Mouse (Mus musculus) heart, postnatal 10 days (tissue): ENCODE results near the gene Ddc. TPM values are rescaled to one million over a fixed set of nuclear protein-coding genes. Genes with fewer than 3 reads are reported as not detected.

Experiments
- DNase-seq, 2 experiments: peaks; one replicate each; pipeline ENCODE4 v3.0.0; 2021
- intact Hi-C: fragments of 180-260 bp; cut with DNase I; formaldehyde crosslinking; loops from one replicate; pipeline ENCODE4 v1.15.1; 2025
- total RNA-seq, 2 experiments: library from RNA; stranded (reverse); gene quantifications; 2 replicates each; pipeline ENCODE4 v1.2.3; 2021

The Ddc gene
- total RNA-seq, 2 experiments from 2014 or later = 11.0 to 11.9 TPM

DNA sequence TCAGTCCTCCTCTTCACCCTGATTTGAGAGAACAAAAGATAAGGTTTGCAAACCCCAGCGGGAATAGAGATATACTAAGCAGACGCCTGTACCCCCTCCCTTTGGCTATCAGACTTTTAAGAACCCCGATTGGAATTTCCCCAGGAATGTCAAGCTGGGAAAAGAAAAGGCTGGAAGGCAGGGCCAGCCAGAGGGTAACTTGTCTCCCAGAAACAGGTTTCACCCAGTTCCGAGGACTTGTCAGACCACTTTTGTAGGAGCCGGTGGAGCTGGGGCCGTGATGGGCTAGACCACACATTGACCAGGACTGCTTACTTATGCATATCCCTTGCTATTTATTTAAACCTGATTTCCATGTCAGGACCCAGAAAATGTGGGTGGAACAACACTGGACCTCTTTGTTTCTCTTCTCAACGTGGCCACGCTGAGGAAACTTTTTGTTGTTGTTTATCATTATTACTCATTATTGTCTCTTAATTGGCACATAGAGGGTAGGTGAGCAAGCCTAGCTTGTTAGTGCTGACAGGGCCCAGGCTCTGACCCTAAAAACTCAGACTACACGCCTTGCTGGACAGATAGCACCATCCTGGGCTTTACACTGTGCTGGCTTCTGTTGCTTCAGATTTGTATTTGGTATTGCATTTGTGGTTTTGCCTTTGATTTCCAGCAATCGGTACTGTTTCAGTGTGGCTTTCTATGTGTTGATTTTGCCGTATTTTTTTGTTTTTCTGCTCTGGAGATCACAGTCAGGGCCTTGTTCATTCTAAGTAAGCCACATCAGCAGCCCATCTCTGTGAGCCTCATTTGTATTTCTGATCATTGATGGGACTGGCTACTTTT, 68.6 kb downstream of the Ddc start:
- peak in 1 of 2 experiments; percentile 31 for DNase-seq
- intact Hi-C loops = no loop called here

DNA sequence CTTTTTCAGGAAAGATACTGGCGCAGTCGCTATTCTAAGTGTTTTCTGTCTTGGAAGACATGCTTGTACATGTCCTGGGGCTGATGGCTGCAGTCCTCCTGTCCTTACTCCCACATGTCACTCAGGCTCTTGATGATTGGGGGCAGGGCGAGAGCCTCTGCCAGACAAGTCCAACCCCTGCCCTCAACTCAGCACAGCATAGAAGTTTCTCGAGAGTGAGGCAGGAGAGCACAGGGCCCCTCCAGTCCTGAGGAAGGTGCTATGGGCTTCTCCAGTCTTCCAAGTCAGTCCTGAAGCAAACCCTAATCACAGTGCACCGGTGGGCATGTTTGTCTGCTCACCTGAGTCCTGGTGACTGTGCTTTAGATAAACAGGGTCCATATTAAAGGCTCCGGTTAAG, 69.2 kb downstream of the Ddc start:
- intact Hi-C loops = no loop called here
- DNase-seq = no peak

DNA sequence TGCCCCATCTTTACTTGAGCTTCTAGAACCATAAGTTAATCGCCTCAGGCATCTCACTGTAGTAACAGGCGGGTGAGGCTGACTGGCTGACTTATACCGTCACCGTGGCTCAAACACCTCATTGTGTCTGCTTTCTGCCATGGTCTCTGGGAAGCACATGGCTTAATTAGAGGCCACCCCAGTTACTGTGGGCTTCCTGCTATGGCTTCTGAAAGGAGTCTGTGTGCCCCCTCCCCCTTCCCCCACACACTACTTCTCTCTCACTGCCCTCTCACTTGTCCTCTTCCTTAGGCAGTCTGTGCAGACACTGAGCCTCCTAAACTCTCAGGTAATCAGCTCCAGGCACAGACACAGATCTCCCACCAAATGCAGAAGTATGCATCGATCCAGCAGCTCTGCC, 69.7 kb downstream of the Ddc start:
- intact Hi-C loops = no loop called here
- DNase-seq = no peak

DNA sequence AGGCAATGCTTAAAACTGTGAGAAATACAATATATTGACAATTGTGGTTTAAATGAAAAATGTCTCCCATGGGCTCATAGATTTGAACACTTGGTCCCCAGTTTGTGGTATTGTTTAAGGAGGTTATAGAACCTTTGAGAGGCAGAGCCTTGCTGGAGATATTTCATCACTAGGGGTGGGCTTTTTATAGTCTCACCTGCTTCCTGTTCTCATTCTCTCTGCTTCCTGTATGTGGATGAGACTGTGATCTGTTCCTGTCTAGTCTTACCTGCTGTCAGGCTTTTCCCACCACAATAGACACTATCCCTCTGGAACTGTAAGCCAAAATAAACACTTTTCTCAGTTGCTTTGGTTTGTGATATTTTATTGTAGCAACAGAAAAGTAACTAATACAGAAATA, 71.5 kb downstream of the Ddc start:
- intact Hi-C loops = no loop called here
- DNase-seq = no peak

DNA sequence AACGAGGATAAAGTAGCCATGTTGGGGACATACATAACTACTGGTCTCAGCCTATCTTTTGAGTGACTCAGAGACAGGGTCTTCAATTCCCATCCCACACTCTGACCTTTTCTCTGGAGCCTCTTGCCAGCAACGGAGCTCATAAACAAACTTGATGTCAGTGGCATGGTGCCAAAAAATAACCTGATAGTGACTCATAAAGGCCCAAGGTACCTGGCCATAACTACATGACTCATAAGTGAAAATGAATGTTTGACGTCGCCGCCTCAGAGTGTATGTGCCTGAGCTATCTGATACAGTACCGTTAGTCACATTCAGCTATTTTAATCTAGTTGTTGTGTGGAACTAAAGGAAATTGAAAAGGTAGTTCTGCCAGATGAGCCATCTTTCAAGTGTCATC, 72.3 kb downstream of the Ddc start:
- intact Hi-C loops = loop anchor here (2.0 kb wide), 1 partner anchor 17 kb away; no protein-coding TSS in a partner anchor

DNA sequence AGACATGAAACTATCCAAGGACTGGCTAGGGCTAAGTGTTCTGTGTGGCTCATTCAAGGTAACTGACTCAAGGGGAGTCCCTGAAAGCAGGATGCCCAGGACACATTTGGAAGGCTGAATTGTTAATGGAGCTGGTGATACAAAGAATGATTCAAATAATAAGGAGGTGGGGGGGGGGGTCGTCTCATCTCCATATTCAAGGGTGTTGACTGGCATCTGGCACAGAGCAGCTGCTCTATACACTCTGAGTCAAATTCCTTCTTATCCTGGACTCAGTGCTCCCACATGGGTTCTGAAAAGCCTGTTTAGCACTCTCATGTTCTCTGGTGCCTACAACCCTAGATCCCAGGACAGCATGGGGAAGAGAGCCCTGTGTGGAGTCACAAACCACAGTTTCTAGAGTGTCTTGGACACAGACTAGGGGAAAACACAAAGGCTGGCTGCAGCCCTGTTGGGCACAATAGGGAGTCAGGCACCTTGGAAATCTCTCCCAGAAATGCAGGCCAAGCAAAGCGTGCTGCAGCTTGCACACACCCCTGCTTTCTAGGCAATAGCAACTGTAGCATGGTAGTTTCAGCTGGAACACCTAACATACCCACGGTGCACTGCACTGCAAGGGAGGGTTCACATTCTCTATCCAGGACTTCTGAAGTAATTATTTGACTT, 72.8 kb downstream of the Ddc start:
- intact Hi-C loops = loop anchor here (2.0 to 5.0 kb wide), 2 partner anchors 18 to 707 kb away; no protein-coding TSS in a partner anchor
- DNase-seq = no peak

More for the DNA sequence above, 72.3 kb downstream of the Ddc start:
- no peak for DNase-seq

DNA sequence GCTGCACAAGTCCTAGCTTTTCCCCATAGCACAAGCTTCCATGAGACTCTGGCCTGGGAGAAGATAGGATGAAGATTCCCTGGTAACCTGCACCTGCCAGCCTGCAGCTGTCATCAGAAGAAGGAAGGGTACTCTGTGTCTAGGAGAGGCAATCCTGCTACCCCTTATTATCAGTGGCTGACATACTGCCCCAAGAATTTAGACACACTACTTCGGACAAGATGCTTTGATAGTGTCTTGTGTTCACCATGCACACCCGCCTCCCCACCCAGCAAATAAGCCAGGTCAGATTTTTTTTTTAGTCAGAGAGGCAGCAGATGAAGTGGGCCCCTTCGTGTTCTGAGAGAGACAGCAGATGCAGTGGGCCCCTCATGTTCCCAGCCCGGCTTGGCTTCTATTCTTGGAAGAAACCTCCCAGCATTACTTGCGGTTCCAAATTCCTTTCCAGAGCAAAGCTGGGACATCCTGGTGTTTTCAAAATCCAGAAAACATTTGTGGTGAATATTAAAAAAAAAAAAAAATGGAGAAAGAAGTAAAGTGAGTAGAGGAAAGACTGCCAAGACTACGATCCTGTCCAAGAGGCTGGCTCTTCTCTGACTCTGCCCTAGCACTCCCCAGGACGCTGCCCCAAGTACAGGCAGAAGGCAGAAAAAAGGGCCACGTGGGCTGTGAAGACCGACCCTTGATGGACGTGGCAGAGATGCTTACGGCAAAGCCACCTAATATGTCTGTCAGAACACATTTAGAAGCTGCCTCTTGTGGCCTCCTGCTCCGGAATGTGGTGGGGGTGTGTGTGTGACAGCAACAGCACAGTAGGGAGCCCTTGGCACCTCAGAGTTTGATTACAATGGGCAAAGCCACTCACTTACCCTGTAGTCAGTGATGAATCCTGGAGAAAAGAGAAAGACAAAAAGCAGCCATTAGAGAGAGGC, 73.7 kb downstream of the Ddc start:
- intact Hi-C loops = loop anchor here (2.0 to 5.0 kb wide), 2 partner anchors 19 to 708 kb away; no protein-coding TSS in a partner anchor
- peak in 1 of 2 experiments; percentile 48 for DNase-seq

DNA sequence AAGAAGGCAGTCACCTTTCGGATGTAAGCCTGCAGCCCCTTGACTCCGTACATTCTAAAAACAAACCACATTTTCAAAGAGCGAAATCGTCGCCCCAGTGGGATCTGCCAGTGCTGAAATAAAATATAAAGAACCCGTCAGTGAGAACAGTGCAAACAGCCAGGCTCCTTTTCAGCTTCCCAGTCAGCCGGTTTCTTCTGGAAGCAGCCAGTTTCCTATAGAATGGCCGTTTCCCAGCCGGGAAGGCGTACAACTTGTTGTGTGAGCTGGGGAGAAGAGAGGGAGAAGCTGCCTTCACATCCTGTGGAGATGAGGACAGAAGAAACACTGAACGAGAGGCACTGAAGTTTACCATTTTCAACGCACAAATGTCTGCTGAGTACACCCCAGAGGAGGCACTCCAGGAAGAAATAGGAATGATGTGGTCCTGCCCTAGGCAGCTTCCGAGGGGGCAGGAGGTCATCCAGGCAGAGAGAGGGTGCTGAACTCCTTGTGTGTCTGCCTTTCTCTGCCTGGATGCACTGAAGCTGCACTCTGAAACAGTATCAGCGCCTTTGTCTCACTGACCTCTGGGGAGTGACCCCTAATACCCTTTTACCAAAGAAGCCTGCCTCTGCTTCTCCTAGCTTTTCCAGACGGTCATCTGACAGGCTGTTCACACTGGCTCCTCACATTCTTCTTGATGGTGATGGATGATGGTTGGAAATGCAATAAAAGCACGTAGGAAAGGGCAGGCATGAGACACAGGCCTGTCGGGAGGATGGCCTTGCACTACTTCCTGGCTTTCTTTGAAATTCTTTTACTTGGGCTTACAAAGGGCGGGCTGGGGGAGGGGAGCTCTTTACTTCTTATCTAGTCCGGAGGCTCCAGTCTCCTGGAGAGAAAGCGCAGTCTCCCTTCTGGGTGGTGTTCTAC, 75.5 kb downstream of the Ddc start:
- peak in 1 of 2 experiments; percentile 45 for DNase-seq
- intact Hi-C loops = loop anchor here (5.0 kb wide), 1 partner anchor 710 kb away; no protein-coding TSS in a partner anchor

DNA sequence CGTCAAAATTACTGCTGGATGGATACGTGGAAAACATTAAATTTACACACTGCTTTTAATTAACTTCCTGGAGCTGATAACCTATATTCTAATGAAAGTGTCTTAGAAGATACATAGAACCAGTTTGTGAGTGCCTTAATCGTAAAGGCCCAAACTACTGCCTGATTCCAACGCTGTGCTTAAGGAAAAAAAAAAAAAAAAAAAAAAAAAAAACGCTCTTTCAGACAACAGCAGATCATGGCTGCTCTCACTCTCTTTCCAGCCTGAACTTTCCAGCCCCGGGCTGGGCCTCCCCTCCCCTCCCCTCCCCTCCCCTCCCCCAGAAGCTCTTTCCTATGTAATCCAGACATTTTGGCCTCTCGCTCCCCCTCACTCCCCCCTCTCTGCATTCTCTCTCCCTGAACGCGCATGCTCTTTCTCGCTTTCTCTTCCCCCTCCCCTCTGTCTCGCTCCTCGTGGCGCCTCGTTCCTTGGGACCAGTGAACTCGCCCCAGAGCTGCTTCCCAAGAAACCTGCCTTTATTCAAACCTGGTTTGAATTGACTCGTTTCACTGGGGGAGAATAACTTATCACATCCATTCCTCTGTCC, 76.5 kb downstream of the Ddc start:
- intact Hi-C loops = loop anchor here (1.0 to 5.0 kb wide), 4 partner anchors 216 to 711 kb away; no protein-coding TSS in a partner anchor
- peak in 1 of 2 experiments; percentile 50 for DNase-seq

DNA sequence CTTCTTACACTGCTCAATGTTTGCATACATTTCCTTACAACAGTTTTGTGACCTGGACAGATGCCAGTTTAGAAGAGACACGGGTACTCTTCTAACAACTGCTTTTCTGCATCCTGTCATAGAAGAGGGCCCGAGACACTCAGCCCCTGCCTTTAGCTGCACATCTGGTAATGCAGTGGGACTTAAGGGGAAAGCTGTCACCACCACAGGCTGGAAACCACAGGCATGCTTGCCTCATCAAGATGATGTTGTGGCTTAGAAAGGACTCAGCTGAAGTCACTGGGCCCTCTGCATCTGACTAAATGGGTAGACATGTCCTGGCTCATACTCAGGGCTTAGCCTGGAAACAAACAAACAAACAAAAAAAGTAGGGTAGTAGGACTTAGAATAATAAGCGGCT, 77.2 kb downstream of the Ddc start:
- intact Hi-C loops = loop anchor here (1.0 to 5.0 kb wide), 5 partner anchors 153 to 712 kb away; no protein-coding TSS in a partner anchor
- DNase-seq = peak in 1 of 2 experiments; percentile 44

DNA sequence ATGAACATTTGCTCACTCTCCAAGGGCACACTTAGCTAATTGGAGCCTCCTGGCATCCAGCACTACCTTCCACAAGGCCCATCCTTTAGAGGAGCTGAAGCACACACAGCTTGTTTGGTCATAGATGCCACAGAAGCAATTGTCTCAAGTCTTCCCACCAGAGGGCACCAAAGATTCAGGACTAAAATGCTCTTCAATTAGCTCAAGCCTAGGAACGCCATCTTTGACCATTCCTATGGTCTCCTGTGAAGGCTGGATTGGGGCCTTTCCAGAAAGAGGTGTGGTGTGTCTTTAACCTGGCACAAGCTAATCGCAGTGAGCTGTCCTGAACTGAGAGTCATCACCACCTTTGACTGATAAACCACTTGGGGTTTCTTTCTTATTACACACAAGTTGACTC, 77.7 kb downstream of the Ddc start:
- intact Hi-C loops = loop anchor here (1.0 to 5.0 kb wide), 4 partner anchors 153 to 712 kb away; no protein-coding TSS in a partner anchor

DNA sequence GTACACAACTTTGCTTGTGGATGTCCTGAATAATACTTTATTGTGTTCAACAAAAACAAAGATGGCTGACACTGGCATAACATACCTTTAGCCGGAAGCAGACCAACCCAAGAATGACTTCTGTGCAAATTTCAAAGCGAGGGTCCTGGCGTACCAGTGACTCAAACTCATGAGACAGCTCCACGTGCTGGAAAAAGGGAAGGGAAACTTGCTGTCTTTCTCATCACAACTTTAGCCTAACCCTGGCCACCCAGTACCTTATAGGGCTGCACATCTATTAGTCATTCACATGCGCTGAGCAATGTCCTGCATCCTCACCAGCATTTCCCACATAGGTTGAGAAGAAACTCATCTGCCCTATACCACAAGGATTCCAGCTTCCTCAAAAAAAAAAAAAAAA, 78.7 kb downstream of the Ddc start:
- intact Hi-C loops = loop anchor here (10.0 kb wide), 1 partner anchor 386 kb away; no protein-coding TSS in a partner anchor

More for the DNA sequence above, 77.7 kb downstream of the Ddc start:
- peak; percentile 90 to 93 for DNase-seq

DNA sequence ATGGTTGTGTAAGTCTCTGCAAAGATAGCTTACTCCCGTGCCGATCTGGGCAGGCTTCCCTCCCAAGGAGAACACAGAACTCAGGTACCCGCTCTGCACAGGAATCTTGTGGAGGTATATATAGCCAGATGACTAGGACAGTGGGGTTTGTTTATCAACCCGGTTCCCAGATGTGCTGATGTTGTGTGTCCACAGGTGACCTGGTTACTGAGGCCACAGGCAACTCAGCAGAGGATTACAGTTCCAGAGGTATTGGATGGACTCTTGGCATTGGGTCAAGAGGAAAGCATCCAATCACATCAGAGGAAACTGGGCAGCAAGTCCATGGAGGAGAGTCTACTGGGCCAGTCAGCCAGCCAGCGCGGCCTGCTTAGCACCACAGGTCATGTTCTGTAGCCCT, 79.1 kb downstream of the Ddc start:
- DNase-seq = no peak
- intact Hi-C loops = loop anchor here (10.0 kb wide), 1 partner anchor 386 kb away; no protein-coding TSS in a partner anchor

More for the DNA sequence above, 78.7 kb downstream of the Ddc start:
- no peak for DNase-seq

DNA sequence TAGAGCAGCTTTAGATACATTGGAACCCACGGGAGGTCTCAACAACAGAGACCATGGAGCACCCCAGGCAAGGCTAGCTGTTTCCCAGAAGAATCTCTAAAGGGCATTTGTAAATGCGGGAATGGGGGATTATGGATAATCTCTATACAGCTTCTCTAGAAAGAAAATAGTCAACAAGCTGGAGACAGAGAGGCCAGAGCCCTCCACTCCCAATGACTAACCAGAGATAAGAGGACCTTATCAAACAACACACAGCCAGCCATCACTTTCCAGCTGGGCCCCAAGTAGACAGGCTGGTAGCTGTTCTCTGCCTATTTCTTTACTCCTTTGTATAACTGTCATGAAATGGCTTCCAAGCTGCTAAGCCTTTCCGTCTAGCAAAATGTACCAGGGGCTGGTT, 82.2 kb downstream of the Ddc start:
- intact Hi-C loops = loop anchor here (10.0 kb wide), 1 partner anchor 389 kb away; no protein-coding TSS in a partner anchor
- DNase-seq = no peak

DNA sequence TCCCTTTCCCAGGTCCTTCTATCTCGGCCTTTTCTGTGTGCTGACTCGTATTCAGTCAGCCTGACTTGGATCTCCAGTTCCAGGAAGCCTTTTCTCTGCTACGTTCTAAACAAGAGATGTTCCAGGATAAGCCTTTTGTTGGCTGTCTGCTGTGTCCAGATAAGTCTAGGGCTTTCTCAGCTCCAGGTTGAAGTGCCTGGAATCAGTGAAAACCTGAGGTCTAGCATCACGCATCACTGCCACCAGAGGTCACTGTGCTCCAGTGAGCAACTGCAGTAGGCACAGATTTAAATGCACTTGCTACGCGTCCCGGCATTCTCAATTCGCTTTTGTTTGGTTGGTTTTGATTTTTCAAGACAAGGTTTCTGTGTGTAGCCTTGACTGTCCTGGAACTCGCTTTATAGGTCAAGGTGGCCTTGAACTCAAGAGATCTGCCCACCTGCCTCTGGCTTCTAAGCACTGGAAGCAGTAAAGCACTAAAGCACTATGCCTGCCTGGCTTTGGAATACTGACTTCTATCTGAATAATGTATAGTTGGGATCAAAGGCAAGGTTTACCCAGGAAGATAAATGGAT, 86.0 kb downstream of the Ddc start:
- intact Hi-C loops = loop anchor here (1.0 to 10.0 kb wide), 3 partner anchors 161 to 730 kb away; no protein-coding TSS in a partner anchor
- DNase-seq = peak; percentile 84 to 87

DNA sequence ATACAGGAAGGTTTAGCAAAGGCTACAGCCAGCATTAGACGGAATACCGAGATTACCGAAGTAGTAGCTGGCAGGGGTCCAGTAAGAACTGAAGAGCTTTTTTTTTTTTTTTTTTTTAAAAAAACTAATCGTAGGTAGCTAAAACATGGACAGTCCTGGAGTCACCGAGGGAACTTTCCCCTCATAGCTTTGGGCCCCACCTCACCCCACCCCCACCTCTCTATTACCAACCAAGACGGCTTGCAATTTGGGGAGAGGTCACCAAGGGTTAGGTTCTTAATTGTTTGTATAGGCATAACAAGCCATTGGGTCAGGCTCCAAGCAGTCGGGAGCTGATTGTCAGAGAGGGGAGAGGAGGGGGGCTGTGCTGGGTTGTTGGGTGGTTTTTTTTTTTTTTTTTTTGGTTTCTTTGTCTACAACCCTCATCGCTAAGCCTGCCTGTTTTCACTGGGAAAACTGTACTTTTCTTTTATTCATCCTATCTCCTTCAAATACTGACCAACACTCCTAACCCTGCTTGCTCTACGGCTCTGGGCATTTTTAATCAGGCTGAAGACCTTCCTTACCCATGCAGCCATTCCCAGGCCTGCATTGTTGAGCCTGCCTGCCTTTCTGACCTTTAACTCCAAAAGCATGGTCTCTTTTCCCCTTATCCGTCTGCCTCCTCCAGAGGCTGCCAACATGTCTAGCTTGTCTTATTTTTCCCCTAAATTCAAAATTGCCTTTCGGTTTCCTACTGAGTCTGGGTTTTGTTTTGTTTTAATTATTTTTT, 88.4 kb downstream of the Ddc start:
- no peak for DNase-seq
- intact Hi-C loops = loop anchor here (2.0 to 10.0 kb wide), 3 partner anchors 395 to 733 kb away; no protein-coding TSS in a partner anchor

DNA sequence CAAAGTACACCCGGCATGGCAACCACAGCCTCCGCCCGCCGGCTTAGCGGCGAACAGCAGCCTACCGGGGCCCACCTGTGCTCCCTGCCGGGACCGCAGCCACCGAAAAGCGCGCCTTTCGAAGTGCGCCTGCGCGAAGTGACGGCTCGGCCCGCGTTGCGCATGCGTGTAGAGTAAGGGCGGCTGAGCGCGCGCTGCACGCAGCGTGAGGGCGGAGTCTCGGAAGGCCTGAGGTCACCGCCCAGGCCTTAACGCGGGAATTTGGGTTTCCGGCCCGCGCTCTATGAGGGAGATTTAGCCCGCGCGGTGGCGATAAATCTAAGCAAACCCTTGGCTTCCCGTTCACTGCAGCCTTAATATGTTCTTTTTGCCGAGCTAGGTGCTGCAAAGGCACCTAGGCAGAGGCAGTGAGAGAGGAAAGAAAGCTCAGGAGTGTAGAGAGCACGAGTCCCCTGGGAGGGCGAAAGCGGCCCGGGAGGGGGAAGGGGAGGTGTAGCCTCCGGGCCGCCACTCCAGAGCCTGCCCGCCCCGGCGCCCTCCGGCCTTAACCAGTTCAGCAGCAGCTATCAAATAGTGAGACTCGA, 89.0 kb downstream of the Ddc start, which contains the start of gene Fignl1:
Fignl1 (minus strand) TSS at position 143 of the 584 bp plus-strand sequence.
- intact Hi-C loops = loop anchor here (2.0 kb wide), 1 partner anchor 482 kb away; no protein-coding TSS in a partner anchor
- peak; percentile 98 for DNase-seq
